Mouse (Mus musculus) kidney, embryonic 15.5 days (tissue): ENCODE results near the gene Gm28042. TPM values are rescaled to one million over a fixed set of nuclear protein-coding genes. Genes with fewer than 3 reads are reported as not detected.

ENCODE experiments used
- ATAC-seq: fragments of 200-750 bp; cut with Nextera tagmentation; replicated peaks from 2 replicates; pipeline ENCODE4 v1.8.0; 2017; ENCODE audit warnings: moderate TSS enrichment; ENCODE audit not compliant: low FRiP score
- H3K27ac ChIP-seq: fragments of 300-500 bp; sonication (generic); 2 replicates; pipeline ENCODE4 v1.5.1; 2015; ENCODE audit warnings: mild to moderate bottlenecking, inconsistent platforms
- H3K27me3 ChIP-seq: fragments of 300-500 bp; sonication (generic); 2 replicates; pipeline ENCODE4 v1.6.1; 2015; ENCODE audit warnings: inconsistent platforms
- H3K36me3 ChIP-seq: fragments of 300-500 bp; sonication (generic); 2 replicates; pipeline ENCODE4 v1.6.1; 2015; ENCODE audit warnings: inconsistent platforms
- H3K4me1 ChIP-seq: fragments of 300-500 bp; sonication (generic); 2 replicates; pipeline ENCODE4 v1.6.1; 2015; ENCODE audit warnings: inconsistent platforms
- H3K4me2 ChIP-seq: fragments of 300-500 bp; sonication (generic); 2 replicates; pipeline ENCODE4 v1.6.1; 2015; ENCODE audit warnings: moderate library complexity, mild to moderate bottlenecking, inconsistent platforms
- H3K4me3 ChIP-seq: fragments of 300-500 bp; sonication (generic); replicated peaks from 2 replicates; pipeline ENCODE4 v1.5.1; 2015; ENCODE audit warnings: mild to moderate bottlenecking, inconsistent platforms
- H3K9ac ChIP-seq: fragments of 300-500 bp; sonication (generic); 2 replicates; pipeline ENCODE4 v1.6.1; 2015; ENCODE audit warnings: mild to moderate bottlenecking, inconsistent platforms
- H3K9me3 ChIP-seq: fragments of 300-500 bp; sonication (generic); replicated peaks from 2 replicates; pipeline ENCODE4 v1.6.1; 2016; ENCODE audit warnings: inconsistent platforms
- WGBS: fragments of 180-500 bp; shearing (Covaris S2); methylation state at CpG from one replicate; pipeline ENCODE4 v1.1.7; 2015; ENCODE audit warnings: mixed read lengths; 5-methylcytosine and 5-hydroxymethylcytosine counted together
- polyA plus RNA-seq: library from polyadenylated mRNA; unstranded; fragments of >200 nt; fragmentation: Nextera tagmentation; extraction: Ambion mirVana; gene quantifications from 2 replicates; pipeline ENCODE4 v1.2.1, GENCODE M21; 2015

The Gm28042 gene
- 2.9 and 3.3 TPM in 2 replicates for polyA plus RNA-seq

GRCm38 (mm10) chr2:120026984-120027949 is at the start of gene Gm28042, which contains the start of gene Jmjd7:
Gm28042 (plus strand) TSS chr2:120027493.
Jmjd7 (plus strand) TSS chr2:120027483.
- peaks cover 63% of the 10 kb centered on the region for H3K36me3 ChIP-seq
- H3K9me3 ChIP-seq = no peaks in the 10 kb centered on the region
- WGBS = 5% methylated on average over 50 of the region's 50 CpGs
- H3K27me3 ChIP-seq = no peaks in the 10 kb centered on the region
- H3K4me3 ChIP-seq = peak within 1 kb of the TSS; percentile 90
- peak; percentile 92 for ATAC-seq
- peak within 1 kb of the TSS; percentile 95 for H3K27ac ChIP-seq
- H3K4me1 ChIP-seq = peaks cover 15% of the 10 kb centered on the region
- peak within 1 kb of the TSS; percentile 79 for H3K4me2 ChIP-seq
- H3K9ac ChIP-seq = peak within 1 kb of the TSS; percentile 85

GRCm38 (mm10) chr2:119980343-119980986 is 46.8 kb upstream of the Gm28042 start:
- WGBS = 60% methylated on average over 7 of the region's 7 CpGs
- no peaks in the 10 kb centered on the region for H3K9me3 ChIP-seq
- H3K4me2 ChIP-seq = no peak overlapping the region
- no peak overlapping the region for H3K9ac ChIP-seq
- peaks cover 6% of the 10 kb centered on the region; the same call in 1 of the 2 replicates for H3K4me1 ChIP-seq
- no peaks in the 10 kb centered on the region for H3K27me3 ChIP-seq
- no peak overlapping the region for H3K27ac ChIP-seq
- H3K4me3 ChIP-seq = no peak overlapping the region
- no peak for ATAC-seq
- peaks cover 15% of the 10 kb centered on the region for H3K36me3 ChIP-seq

- Histone ChIP-seq H3K36me3 (peaks cover 15% of the 10 kb centered on the region), H3K4me3 (no peak overlapping the region), H3K27me3 (no peaks in the 10 kb centered on the region), H3K9me3 (no peaks in the 10 kb centered on the region), H3K4me2 (no peak overlapping the region), H3K27ac (no peak overlapping the region), H3K4me1 (peaks cover 6% of the 10 kb centered on the region; the same call in 1 of the 2 replicates), H3K9ac (no peak overlapping the region)
- 81% methylated on average over 2 of the region's 2 CpGs for WGBS
- ATAC-seq = no peak
Measured at GRCm38 (mm10) chr2:119981631-119982030, 45.7 kb upstream of the Gm28042 start.

- Histone ChIP-seq H3K27me3 (no peaks in the 10 kb centered on the region), H3K9ac (no peak overlapping the region), H3K4me2 (no peak overlapping the region), H3K4me3 (no peak overlapping the region), H3K36me3 (peaks cover 15% of the 10 kb centered on the region), H3K4me1 (no peaks in the 10 kb centered on the region), H3K9me3 (no peaks in the 10 kb centered on the region), H3K27ac (no peak overlapping the region)
- no peak for ATAC-seq
- 73% methylated on average over 8 of the region's 8 CpGs for WGBS
Measured at GRCm38 (mm10) chr2:119985871-119986270, 41.4 kb upstream of the Gm28042 start.

GRCm38 (mm10) chr2:119986369-119986768 is 40.9 kb upstream of the Gm28042 start:
- H3K36me3 ChIP-seq = peaks cover 15% of the 10 kb centered on the region
- H3K9ac ChIP-seq = no peak overlapping the region
- WGBS = 72% methylated on average over 6 of the region's 6 CpGs
- H3K4me1 ChIP-seq = no peaks in the 10 kb centered on the region
- no peaks in the 10 kb centered on the region for H3K9me3 ChIP-seq
- ATAC-seq = no peak
- H3K4me2 ChIP-seq = no peak overlapping the region
- no peak overlapping the region for H3K27ac ChIP-seq
- H3K27me3 ChIP-seq = no peaks in the 10 kb centered on the region
- no peak overlapping the region for H3K4me3 ChIP-seq

GRCm38 (mm10) chr2:119987441-119987840 is 39.9 kb upstream of the Gm28042 start:
- H3K36me3 ChIP-seq = peaks cover 5% of the 10 kb centered on the region; the same call in 1 of the 2 replicates
- ATAC-seq = no peak
- no peak overlapping the region for H3K27ac ChIP-seq
- H3K4me1 ChIP-seq = no peaks in the 10 kb centered on the region
- no peaks in the 10 kb centered on the region for H3K27me3 ChIP-seq
- H3K4me3 ChIP-seq = no peak overlapping the region
- H3K9ac ChIP-seq = no peak overlapping the region
- H3K4me2 ChIP-seq = no peak overlapping the region
- 99% methylated on average over 2 of the region's 2 CpGs for WGBS
- H3K9me3 ChIP-seq = no peaks in the 10 kb centered on the region

GRCm38 (mm10) chr2:119988952-119989351 is 38.3 kb upstream of the Gm28042 start:
- Histone ChIP-seq H3K27me3 (no peaks in the 10 kb centered on the region), H3K9ac (no peak overlapping the region), H3K27ac (no peak overlapping the region), H3K4me3 (no peak overlapping the region), H3K36me3 (no peaks in the 10 kb centered on the region), H3K4me1 (0 out of 2 replicates have a peak, but pooled peaks cover 3% of the 10 kb centered on the region), H3K4me2 (no peak overlapping the region), H3K9me3 (no peaks in the 10 kb centered on the region)
- WGBS = 87% methylated on average over 4 of the region's 4 CpGs
- no peak for ATAC-seq

GRCm38 (mm10) chr2:119990881-119991280 is 36.4 kb upstream of the Gm28042 start:
- H3K9ac ChIP-seq = no peak overlapping the region
- no peak overlapping the region for H3K4me2 ChIP-seq
- ATAC-seq = no peak
- H3K27ac ChIP-seq = no peak overlapping the region
- no peak overlapping the region for H3K4me3 ChIP-seq
- no peaks in the 10 kb centered on the region for H3K9me3 ChIP-seq
- H3K4me1 ChIP-seq = peaks cover 18% of the 10 kb centered on the region
- no peaks in the 10 kb centered on the region for H3K27me3 ChIP-seq
- H3K36me3 ChIP-seq = no peaks in the 10 kb centered on the region
- WGBS = 76% methylated on average over 6 of the region's 6 CpGs

GRCm38 (mm10) chr2:119992349-119992748 is 34.9 kb upstream of the Gm28042 start:
- H3K27me3 ChIP-seq = no peaks in the 10 kb centered on the region
- no peak overlapping the region for H3K27ac ChIP-seq
- no peaks in the 10 kb centered on the region for H3K36me3 ChIP-seq
- 54% methylated on average over 2 of the region's 2 CpGs for WGBS
- ATAC-seq = no peak; the same call in 1 of the 2 replicates
- no peak overlapping the region for H3K4me3 ChIP-seq
- H3K4me1 ChIP-seq = peaks cover 30% of the 10 kb centered on the region
- no peaks in the 10 kb centered on the region for H3K9me3 ChIP-seq
- H3K4me2 ChIP-seq = no peak overlapping the region
- H3K9ac ChIP-seq = no peak overlapping the region

- H3K4me2 ChIP-seq = no peak overlapping the region
- H3K4me3 ChIP-seq = no peak overlapping the region
- H3K4me1 ChIP-seq = peaks cover 36% of the 10 kb centered on the region
- no peaks in the 10 kb centered on the region for H3K36me3 ChIP-seq
- H3K9me3 ChIP-seq = no peaks in the 10 kb centered on the region
- no peak overlapping the region for H3K9ac ChIP-seq
- no peak for ATAC-seq
- H3K27me3 ChIP-seq = no peaks in the 10 kb centered on the region
- H3K27ac ChIP-seq = no peak overlapping the region
- 50% methylated on average over 2 of the region's 2 CpGs for WGBS
Measured at GRCm38 (mm10) chr2:119993515-119993914, 33.8 kb upstream of the Gm28042 start.

- H3K4me3 ChIP-seq = no peak overlapping the region
- ATAC-seq = no peak
- peaks cover 36% of the 10 kb centered on the region for H3K4me1 ChIP-seq
- H3K9ac ChIP-seq = no peak overlapping the region
- H3K36me3 ChIP-seq = peaks cover 5% of the 10 kb centered on the region; the same call in 1 of the 2 replicates
- H3K9me3 ChIP-seq = no peaks in the 10 kb centered on the region
- WGBS = 76% methylated on average over 6 of the region's 6 CpGs
- H3K4me2 ChIP-seq = no peak overlapping the region
- H3K27ac ChIP-seq = peak overlapping the region; percentile 96
- no peaks in the 10 kb centered on the region for H3K27me3 ChIP-seq
Measured at GRCm38 (mm10) chr2:119994839-119995238, 32.5 kb upstream of the Gm28042 start.
